Mouse (Mus musculus): ENCODE results near the gene Pik3r5. TPM values are rescaled to one million over a fixed set of nuclear protein-coding genes. Genes with fewer than 3 reads are reported as not detected.
A peak's percentile ranks its signal among the peaks of the same experiment; 100 is the strongest.

Gene Pik3r5
- total and polyA plus RNA-seq, 3 experiments: 3.5 to 9.4 (median 5.7) TPM

- dilution Hi-C loops (cut with MboI; ENCODE audit: extremely low pct_ligation_motif_present, extremely low pct_unique_long_range_greater_than_20kb, low sequenced_read_pairs) (no loop called here), in situ Hi-C loops (cut with MboI; ENCODE audit: low pct_ligation_motif_present, low pct_unique_long_range_greater_than_20kb, low sequenced_read_pairs) (no loop called here)
- Histone ChIP-seq H3K79me2 (replicated peaks; ENCODE audit: control insufficient read depth, extremely low read depth, insufficient read depth, poor library complexity, severe bottlenecking) (no peaks in the 10 kb centered on the region), H3K4me1 (ENCODE audit: control insufficient read depth in 1 of 2, insufficient read depth in 2 of 2) (peaks cover 4 to 35% of the 10 kb centered on the region in 2 experiments), H3K27me3 (replicated peaks) (no peaks in the 10 kb centered on the region), H3K27ac (ENCODE audit: insufficient read depth, low read depth) (no peak overlapping the region), H3K9me3 (replicated peaks; ENCODE audit: low read length) (peaks cover 18% of the 10 kb centered on the region), H3K9ac (ENCODE audit: insufficient read depth, low read depth) (no peak overlapping the region), H3K4me2 (ENCODE audit: insufficient read depth, low read depth, poor library complexity, severe bottlenecking) (no peak overlapping the region), H3K36me3 (replicated peaks in 1 of 2; ENCODE audit: control insufficient read depth in 1 of 2, insufficient read depth in 1 of 2, low read length in 1 of 2) (peaks cover 0 to 27% of the 10 kb centered on the region in 2 experiments), H3K4me3 (replicated peaks in 1 of 3; ENCODE audit: low read depth in 2 of 3, low read length in 2 of 3, poor library complexity in 1 of 3) (no peak overlapping the region)
- TF ChIP-seq ZC3H11A (IDR thresholded peaks at IDR 0.05; ENCODE audit: low read depth, low read length): no peak
- no peak for TF ChIP-seq ZMIZ1 (IDR thresholded peaks at IDR 0.05; ENCODE audit: low read depth, low read length)
- TF ChIP-seq IRF4 (IDR thresholded peaks at IDR 0.05; ENCODE audit: low read depth, low read length): peak; percentile 37
- TF ChIP-seq BHLHE40 (IDR thresholded peaks at IDR 0.05; ENCODE audit: low read depth, low read length): peak; percentile 42
- peak; percentile 66 for TF ChIP-seq ETS1 (conservative IDR thresholded peaks at IDR 0.05; ENCODE audit: low read depth, low read length)
- TF ChIP-seq MEF2A (IDR thresholded peaks at IDR 0.05; ENCODE audit: borderline replicate concordance, low read depth, low read length): peak; percentile 20; the same call in 1 of the 2 replicates
- no peak for TF ChIP-seq NRF1 (IDR thresholded peaks at IDR 0.05; ENCODE audit: low read depth, low read length)
- DNase-seq (ENCODE audit: extremely low read depth): peak; percentile 55
These were observed 26.2 kb downstream of the Pik3r5 start for GRCm38 (mm10) chr11:68458086-68458485.

- H3K4me3 ChIP-seq (replicated peaks in 1 of 3; ENCODE audit: low read depth in 2 of 3, low read length in 2 of 3, poor library complexity in 1 of 3): no peak overlapping the region
- in situ Hi-C loops (cut with MboI; ENCODE audit: low pct_ligation_motif_present, low pct_unique_long_range_greater_than_20kb, low sequenced_read_pairs): no loop called here
- H3K9me3 ChIP-seq (replicated peaks; ENCODE audit: low read length): peaks cover 9% of the 10 kb centered on the region
- no peaks in the 10 kb centered on the region for H3K79me2 ChIP-seq (replicated peaks; ENCODE audit: control insufficient read depth, extremely low read depth, insufficient read depth, poor library complexity, severe bottlenecking)
- no peaks in the 10 kb centered on the region for H3K27me3 ChIP-seq (replicated peaks)
- TF ChIP-seq SIN3A (IDR thresholded peaks at IDR 0.05; ENCODE audit: low read length): no peak
- H3K27ac ChIP-seq (ENCODE audit: insufficient read depth, low read depth): no peak overlapping the region
- H3K4me1 ChIP-seq (ENCODE audit: control insufficient read depth in 1 of 2, insufficient read depth in 2 of 2): peaks cover 4 to 38% of the 10 kb centered on the region in 2 experiments
- H3K4me2 ChIP-seq (ENCODE audit: insufficient read depth, low read depth, poor library complexity, severe bottlenecking): no peak overlapping the region
- dilution Hi-C loops (cut with MboI; ENCODE audit: extremely low pct_ligation_motif_present, extremely low pct_unique_long_range_greater_than_20kb, low sequenced_read_pairs): no loop called here
- DNase-seq (ENCODE audit: extremely low read depth): no peak
- H3K36me3 ChIP-seq (replicated peaks in 1 of 2; ENCODE audit: control insufficient read depth in 1 of 2, insufficient read depth in 1 of 2, low read length in 1 of 2): peaks cover 0 to 18% of the 10 kb centered on the region in 2 experiments
- H3K9ac ChIP-seq (ENCODE audit: insufficient read depth, low read depth): no peak overlapping the region
These were observed 27.1 kb downstream of the Pik3r5 start for GRCm38 (mm10) chr11:68459021-68459420.

- H3K4me1 ChIP-seq (ENCODE audit: control insufficient read depth in 1 of 2, insufficient read depth in 2 of 2): peaks cover 4 to 43% of the 10 kb centered on the region in 2 experiments
- dilution Hi-C loops (cut with MboI; ENCODE audit: extremely low pct_ligation_motif_present, extremely low pct_unique_long_range_greater_than_20kb, low sequenced_read_pairs) (no loop called here), in situ Hi-C loops (cut with MboI; ENCODE audit: low pct_ligation_motif_present, low pct_unique_long_range_greater_than_20kb, low sequenced_read_pairs) (no loop called here)
These were observed 27.6 kb downstream of the Pik3r5 start for GRCm38 (mm10) chr11:68459486-68459885.

More at GRCm38 (mm10) chr11:68459486-68459885, 27.6 kb downstream of the Pik3r5 start:
- Histone ChIP-seq H3K27ac (ENCODE audit: insufficient read depth, low read depth) (no peak overlapping the region), H3K9ac (ENCODE audit: insufficient read depth, low read depth) (no peak overlapping the region), H3K9me3 (replicated peaks; ENCODE audit: low read length) (peaks cover 5% of the 10 kb centered on the region), H3K36me3 (replicated peaks in 1 of 2; ENCODE audit: control insufficient read depth in 1 of 2, insufficient read depth in 1 of 2, low read length in 1 of 2) (peaks cover 0 to 14% of the 10 kb centered on the region in 2 experiments), H3K79me2 (replicated peaks; ENCODE audit: control insufficient read depth, extremely low read depth, insufficient read depth, poor library complexity, severe bottlenecking) (no peaks in the 10 kb centered on the region), H3K4me2 (ENCODE audit: insufficient read depth, low read depth, poor library complexity, severe bottlenecking) (no peak overlapping the region), H3K27me3 (replicated peaks) (no peaks in the 10 kb centered on the region), H3K4me3 (replicated peaks in 1 of 3; ENCODE audit: low read depth in 2 of 3, low read length in 2 of 3, poor library complexity in 1 of 3) (no peak overlapping the region)
- no peak for DNase-seq (ENCODE audit: extremely low read depth)
- TF ChIP-seq TBP (conservative IDR thresholded peaks at IDR 0.05; ENCODE audit: low read depth, low read length) (no peak), MYC (IDR thresholded peaks at IDR 0.05; ENCODE audit: low read depth, low read length) (no peak), SIN3A (IDR thresholded peaks at IDR 0.05; ENCODE audit: low read length) (no peak), TCF12 (IDR thresholded peaks at IDR 0.05; ENCODE audit: low read depth, low read length) (no peak), ELF1 (IDR thresholded peaks at IDR 0.05; ENCODE audit: low read depth, low read length) (no peak), CTCF (conservative IDR thresholded peaks at IDR 0.05 in 1 of 2, IDR thresholded peaks at IDR 0.05 in 1 of 2; ENCODE audit: low read depth in 2 of 2, low read length in 2 of 2) (no peak), POLR2AphosphoS2 (IDR thresholded peaks at IDR 0.05; ENCODE audit: low read depth, low read length) (no peak), RAD21 (IDR thresholded peaks at IDR 0.05; ENCODE audit: low read depth, low read length) (no peak), PAX5 (IDR thresholded peaks at IDR 0.05; ENCODE audit: low read length) (no peak), SMC3 (IDR thresholded peaks at IDR 0.05; ENCODE audit: low read depth, low read length) (no peak), IRF4 (IDR thresholded peaks at IDR 0.05; ENCODE audit: low read depth, low read length) (no peak), MXI1 (IDR thresholded peaks at IDR 0.05; ENCODE audit: low read depth, low read length) (no peak), MEF2A (IDR thresholded peaks at IDR 0.05; ENCODE audit: borderline replicate concordance, low read depth, low read length) (no peak), ZC3H11A (IDR thresholded peaks at IDR 0.05; ENCODE audit: low read depth, low read length) (no peak), CHD1 (IDR thresholded peaks at IDR 0.05; ENCODE audit: low read depth, low read length) (no peak), HCFC1 (IDR thresholded peaks at IDR 0.05; ENCODE audit: low read depth, low read length) (no peak), GABPA (IDR thresholded peaks at IDR 0.05; ENCODE audit: insufficient replicate concordance, low read depth, low read length) (no peak), E2F4 (IDR thresholded peaks at IDR 0.05; ENCODE audit: insufficient replicate concordance, low read depth, low read length) (no peak), USF1 (IDR thresholded peaks at IDR 0.05; ENCODE audit: low read depth, low read length) (no peak)

Data from CH12.LX (cell line).